Mouse (Mus musculus) heart, postnatal 4 days (tissue): Measurements from ENCODE around the gene Xrcc6. TPM values are rescaled to one million over a fixed set of nuclear protein-coding genes. Genes with fewer than 3 reads are reported as not detected.

Experiments used
- DNase-seq: peaks from one replicate; pipeline ENCODE4 v3.0.0; 2021
- total RNA-seq, 2 experiments: library from RNA; stranded (reverse); gene quantifications; 2 replicates each; pipeline ENCODE4 v1.2.3; 2021

The Xrcc6 gene
- total RNA-seq, 2 experiments from 2014 or later = 26.6 to 27.4 TPM

DNA sequence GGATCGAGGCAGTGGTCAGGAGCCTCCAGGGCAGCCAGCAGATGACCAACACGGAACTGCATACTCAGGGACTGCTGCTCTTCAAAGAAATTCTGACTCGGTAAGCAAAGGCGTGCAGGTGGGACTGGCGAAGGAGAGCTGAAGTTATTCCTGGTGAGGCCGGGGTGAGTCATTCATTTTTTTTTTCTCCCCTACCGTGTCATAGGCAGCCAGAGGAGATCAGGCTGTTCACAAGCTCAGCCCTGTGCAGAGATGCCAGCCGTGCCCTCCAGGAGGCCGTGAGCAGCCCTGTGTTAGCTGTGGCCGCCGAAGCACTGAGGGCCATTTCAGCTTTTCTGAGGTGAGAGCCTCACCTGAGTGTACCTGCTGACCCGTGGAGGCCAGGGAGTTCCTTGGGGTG, 98.5 kb downstream of the Xrcc6 start:
- no peak for DNase-seq

DNA sequence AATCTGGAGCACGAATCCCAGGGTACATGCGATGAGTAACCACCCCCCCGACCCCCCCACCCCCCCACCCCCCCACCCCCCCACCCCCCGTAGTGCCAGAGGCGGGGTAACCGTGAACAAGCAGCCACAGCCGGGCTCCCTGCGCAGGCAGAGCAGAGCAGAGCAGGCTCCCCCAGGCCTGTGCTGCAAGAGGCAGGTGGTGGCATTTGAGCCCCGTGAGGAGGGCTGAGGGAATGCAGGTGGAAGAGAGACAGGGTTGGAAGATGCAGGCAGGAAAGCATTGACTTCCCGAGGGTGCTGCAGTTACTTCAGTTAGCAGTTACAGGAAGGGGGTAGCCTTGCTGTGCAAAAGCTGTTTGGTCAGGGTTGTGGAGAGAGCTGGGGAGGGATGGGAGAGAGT, 99.6 kb downstream of the Xrcc6 start:
- DNase-seq = no peak

Other genes with a start within 250 kb of the Xrcc6 start
- 10 to 100 TPM; 78.6 to 88.9 TPM for gene Zc3h7b, start 242.8 kb upstream of the Xrcc6 start, total RNA-seq
- 10 to 100 TPM; 82.7 to 88.8 TPM for gene Rangap1, start 242.3 kb upstream of the Xrcc6 start, total RNA-seq
- gene Tef, start 185.4 kb upstream of the Xrcc6 start, total RNA-seq = 10 to 100 TPM; 38.5 to 40.5 TPM
- gene Tob2, start 129.0 kb upstream of the Xrcc6 start, total RNA-seq = 10 to 100 TPM; 24.1 to 32.3 TPM
- 10 to 100 TPM; 57.9 to 58.9 TPM for gene Phf5a, start 115.9 kb upstream of the Xrcc6 start, total RNA-seq
- 1,000 to 10,000 TPM; 1,419 to 1,465 TPM for gene Aco2, start 115.5 kb upstream of the Xrcc6 start, total RNA-seq
- 1 to 10 TPM; 7.9 to 9.1 TPM for gene Polr3h, start 61.6 kb upstream of the Xrcc6 start, total RNA-seq
- 1 to 10 TPM; 6.3 to 8.8 TPM for gene Csdc2, start 51.1 kb upstream of the Xrcc6 start, total RNA-seq
- 10 to 100 TPM; 21.1 to 22.2 TPM for gene Pmm1, start 26.9 kb upstream of the Xrcc6 start, total RNA-seq
- not detected for gene 1700029P11Rik, start 7.3 kb upstream of the Xrcc6 start, total RNA-seq
- 10 to 100 TPM; 27.1 to 27.4 TPM for gene Desi1, start 46.0 kb downstream of the Xrcc6 start, total RNA-seq
- gene Snu13, start 59.8 kb downstream of the Xrcc6 start, total RNA-seq = 10 to 100 TPM; 63.4 to 69.5 TPM
- not detected for gene 4930407I10Rik, start 71.3 kb downstream of the Xrcc6 start, total RNA-seq
- not detected for gene Mei1, start 82.2 kb downstream of the Xrcc6 start, total RNA-seq
- 1 to 10 TPM; 6.1 to 8.3 TPM for gene Ccdc134, start 140.1 kb downstream of the Xrcc6 start, total RNA-seq
- 10 to 100 TPM; 79.0 to 84.5 TPM for gene Srebf2, start 159.3 kb downstream of the Xrcc6 start, total RNA-seq
- gene Shisa8, start 225.0 kb downstream of the Xrcc6 start, total RNA-seq = under 1 TPM; 0.52 to 0.95 TPM
- gene Tnfrsf13c, start 236.5 kb downstream of the Xrcc6 start, total RNA-seq = under 1 TPM; 0.36 to 0.41 TPM